ENCODE assay signal across 8 mouse cellular contexts in the genomic region with DNA sequence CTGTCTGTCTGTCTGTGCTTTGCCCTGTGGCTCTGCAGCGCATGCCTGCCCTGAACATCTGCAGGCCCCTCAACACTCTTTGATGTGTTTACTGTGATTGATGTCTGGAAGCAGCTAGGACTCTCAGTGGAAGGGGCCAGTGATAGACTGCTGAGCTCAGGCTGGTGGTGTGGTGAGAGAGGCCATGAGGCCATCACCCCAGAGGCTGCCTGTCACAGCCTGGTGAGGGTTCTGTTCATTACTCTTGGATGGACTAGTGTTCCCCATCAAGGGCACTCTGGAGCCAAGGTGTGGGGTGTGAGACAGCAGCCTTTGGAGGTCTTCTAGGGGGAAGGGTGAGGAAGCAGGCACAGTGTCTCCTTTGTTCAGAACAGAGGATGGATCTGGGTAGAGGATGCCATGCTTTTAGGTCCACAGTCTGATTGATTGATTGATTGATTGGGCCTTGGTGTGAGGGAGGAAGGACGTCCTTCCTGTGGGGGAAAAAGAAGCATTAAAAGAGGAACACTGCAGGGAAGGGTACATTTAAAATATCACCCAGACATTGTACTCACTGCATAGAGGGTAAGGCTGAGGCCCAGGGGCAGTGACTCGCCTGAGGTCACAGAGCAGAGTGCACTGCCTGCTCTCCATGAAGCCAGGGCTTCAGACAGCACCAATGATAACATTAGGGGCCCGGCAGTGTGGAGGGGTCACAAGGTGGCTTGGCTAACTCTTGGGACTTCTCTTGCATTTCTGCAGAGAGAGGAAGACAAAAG. TPM values are rescaled to one million over a fixed set of nuclear protein-coding genes. Genes with fewer than 3 reads are reported as not detected.
DNase-seq lines count a peak whose midpoint lies in the region; ATAC-seq and TF ChIP-seq lines count a peak whose summit lies in the region.

No protein-coding gene starts in this region.

- H3K27me3 ChIP-seq in heart, postnatal 0 days (ENCODE audit: control insufficient read depth, insufficient read depth, low read length) = no peaks in the 10 kb centered on the region
- H3K27me3 ChIP-seq in hindbrain, embryonic 14.5 days (ENCODE audit: control insufficient read depth, insufficient read depth, low read length) = no peaks in the 10 kb centered on the region
- H3K27me3 ChIP-seq in midbrain, embryonic 14.5 days (ENCODE audit: control insufficient read depth, insufficient read depth, low read length) = no peaks in the 10 kb centered on the region
- H3K27me3 ChIP-seq in kidney, adult 2 months (replicated peaks; ENCODE audit: control insufficient read depth, insufficient read depth, low read length) = no peaks in the 10 kb centered on the region

- ATAC-seq in heart, postnatal 0 days (ENCODE audit: insufficient read depth, low read depth) = no peak
- ATAC-seq in hindbrain, embryonic 14.5 days (ENCODE audit: low FRiP score) = no peak
- no peak for ATAC-seq in midbrain, embryonic 14.5 days (ENCODE audit: low FRiP score, low TSS enrichment)

- TF ChIP-seq CTCF in heart, postnatal 0 days (IDR thresholded peaks at IDR 0.05; ENCODE audit: low read depth) = no peak
- TF ChIP-seq CTCF in bone marrow macrophage, adult 2 months (IDR thresholded peaks at IDR 0.05; ENCODE audit: low read depth, low read length) = no peak
- TF ChIP-seq CTCF in kidney, adult 2 months (conservative IDR thresholded peaks at IDR 0.05; ENCODE audit: insufficient read depth, insufficient read length, low read depth, low read length) = no peak

- H3K27ac ChIP-seq in heart, postnatal 0 days (ENCODE audit: low read depth) = peak overlapping the region; percentile 52
- peak overlapping the region; percentile 97 for H3K27ac ChIP-seq in bone marrow macrophage, adult 2 months (ENCODE audit: insufficient read depth, low read depth, low read length)
- peak overlapping the region; percentile 64 for H3K27ac ChIP-seq in hindbrain, embryonic 14.5 days
- peak overlapping the region; percentile 53 for H3K27ac ChIP-seq in midbrain, embryonic 14.5 days (replicated peaks; ENCODE audit: low read depth, low read length)
- no peak overlapping the region for H3K27ac ChIP-seq in kidney, adult 2 months (ENCODE audit: insufficient read depth, low read depth, low read length)

- H3K9ac ChIP-seq in heart, postnatal 0 days (replicated peaks; ENCODE audit: low read depth, low read length) = 0 out of 2 replicates have a peak overlapping the region, but pooled peaks have one; percentile 1
- H3K9ac ChIP-seq in hindbrain, embryonic 14.5 days = peak overlapping the region; percentile 9
- 0 out of 2 replicates have a peak overlapping the region, but pooled peaks have one; percentile 26 for H3K9ac ChIP-seq in midbrain, embryonic 14.5 days (replicated peaks; ENCODE audit: low read length)

- peaks cover 28% of the 10 kb centered on the region; the same call in 1 of the 2 replicates for H3K36me3 ChIP-seq in heart, postnatal 0 days (replicated peaks; ENCODE audit: control insufficient read depth, insufficient read depth, low read length)
- peaks cover 16% of the 10 kb centered on the region for H3K36me3 ChIP-seq in hindbrain, embryonic 14.5 days (replicated peaks; ENCODE audit: control insufficient read depth, insufficient read depth)
- peaks cover 17% of the 10 kb centered on the region for H3K36me3 ChIP-seq in midbrain, embryonic 14.5 days (ENCODE audit: control insufficient read depth, insufficient read depth, low read length)
- H3K36me3 ChIP-seq in kidney, adult 2 months (ENCODE audit: control insufficient read depth, insufficient read depth, low read length) = no peaks in the 10 kb centered on the region; the same call in 1 of the 2 replicates

- WGBS in heart, postnatal 0 days = 47% methylated on average over 4 of the region's 4 CpGs
- WGBS in hindbrain, embryonic 14.5 days = 15% methylated on average over 4 of the region's 4 CpGs
- WGBS in midbrain, embryonic 14.5 days = 30% methylated on average over 4 of the region's 4 CpGs
- 51% methylated on average over 4 of the region's 4 CpGs for WGBS in kidney, adult 2 months

- no peak for TF ChIP-seq POLR2A in bone marrow macrophage, adult 2 months (IDR thresholded peaks at IDR 0.05; ENCODE audit: borderline replicate concordance, low read depth, low read length)
- no peak for TF ChIP-seq POLR2A in kidney, adult 2 months (IDR thresholded peaks at IDR 0.05; ENCODE audit: low read depth, low read length)

- no peak for DNase-seq in heart, postnatal 0 days (ENCODE audit: low spot score)
- no peak for DNase-seq in heart, adult 9 months (ENCODE audit: low spot score in 2 of 2)
- DNase-seq in hindbrain, embryonic 14.5 days (ENCODE audit: low spot score) = no peak
- no peak for DNase-seq in midbrain, embryonic 14.5 days
- no peak for DNase-seq in right cerebral cortex, postnatal 25 days
- no peak for DNase-seq in kidney, adult 2 months
- DNase-seq in spleen, postnatal 4 days (ENCODE audit: low spot score in 2 of 2) = no peak

- TF ChIP-seq EP300 in heart, postnatal 0 days (IDR thresholded peaks at IDR 0.05; ENCODE audit: low read depth) = no peak

- no peaks in the 10 kb centered on the region for H3K9me3 ChIP-seq in heart, postnatal 0 days (replicated peaks; ENCODE audit: control insufficient read depth, low read length)
- H3K9me3 ChIP-seq in hindbrain, embryonic 14.5 days (ENCODE audit: control insufficient read depth, low read length) = no peaks in the 10 kb centered on the region
- no peaks in the 10 kb centered on the region for H3K9me3 ChIP-seq in midbrain, embryonic 14.5 days (ENCODE audit: control insufficient read depth, low read length)

- H3K4me3 ChIP-seq in heart, postnatal 0 days (ENCODE audit: low read depth, low read length) = no peak overlapping the region
- no peak overlapping the region for H3K4me3 ChIP-seq in bone marrow macrophage, adult 2 months (ENCODE audit: insufficient read depth, low read length)
- H3K4me3 ChIP-seq in hindbrain, embryonic 14.5 days (replicated peaks; ENCODE audit: low read length) = no peak overlapping the region
- H3K4me3 ChIP-seq in midbrain, embryonic 14.5 days (replicated peaks; ENCODE audit: low read depth, low read length) = no peak overlapping the region
- no peak overlapping the region for H3K4me3 ChIP-seq in kidney, adult 2 months (ENCODE audit: insufficient read depth, low read depth, low read length)

- H3K4me1 ChIP-seq in heart, postnatal 0 days (ENCODE audit: control insufficient read depth, insufficient read depth) = peaks cover 6% of the 10 kb centered on the region; the same call in 1 of the 2 replicates
- H3K4me1 ChIP-seq in bone marrow macrophage, adult 2 months (ENCODE audit: control insufficient read depth, insufficient read depth, low read length) = peaks cover 72% of the 10 kb centered on the region
- peaks cover 47% of the 10 kb centered on the region for H3K4me1 ChIP-seq in hindbrain, embryonic 14.5 days (replicated peaks; ENCODE audit: control insufficient read depth, insufficient read depth, low read length)
- peaks cover 41% of the 10 kb centered on the region for H3K4me1 ChIP-seq in midbrain, embryonic 14.5 days (ENCODE audit: control insufficient read depth, insufficient read depth, low read length)
- peaks cover 21% of the 10 kb centered on the region for H3K4me1 ChIP-seq in kidney, adult 2 months (ENCODE audit: control insufficient read depth, insufficient read depth, low read length)

- H3K4me2 ChIP-seq in heart, postnatal 0 days (ENCODE audit: low read depth, low read length) = no peak overlapping the region
- H3K4me2 ChIP-seq in hindbrain, embryonic 14.5 days (replicated peaks) = no peak overlapping the region
- no peak overlapping the region for H3K4me2 ChIP-seq in midbrain, embryonic 14.5 days (ENCODE audit: low read length)

RNA-seq across cellular contexts. Expression of a gene that starts 28.4 kb away (rescaled TPM):
- total RNA-seq in heart, postnatal 0 days (2014; rRNA removed; ENCODE audit: low replicate concordance) = 95.3 and 149 TPM in 2 replicates
- 87.4 and 116 TPM in 2 replicates for polyA plus RNA-seq in heart, postnatal 0 days (2015; fragmentation: Nextera tagmentation; extraction: Ambion mirVana)
- polyA plus RNA-seq in bone marrow macrophage, adult 2 months (2012; ENCODE audit: insufficient read depth, insufficient read length, missing spikeins) = 510 and 575 TPM in 2 replicates
- 91.6 and 98.5 TPM in 2 replicates for polyA plus RNA-seq in hindbrain, embryonic 14.5 days (2014; fragmentation: Nextera tagmentation; extraction: Ambion mirVana)
- 94.1 and 94.3 TPM in 2 replicates for polyA plus RNA-seq in midbrain, embryonic 14.5 days (2014; fragmentation: Nextera tagmentation; extraction: Ambion mirVana)
- 277 and 336 TPM in 2 replicates for polyA plus RNA-seq in kidney, adult 2 months (2012; rRNA removed)
